ENCODE assay signal across 8 mouse cellular contexts in genomic region chr11:69661221-69661881, GRCm38 (mm10). TPM values are rescaled to one million over a fixed set of nuclear protein-coding genes. Genes with fewer than 3 reads are reported as not detected.
DNase-seq lines count a peak whose midpoint lies in the region; ATAC-seq and TF ChIP-seq lines count a peak whose summit lies in the region.

No protein-coding gene starts in this region.

- H3K9me3 ChIP-seq in forebrain, embryonic 10.5 days: no peaks in the 10 kb centered on the region
- no peaks in the 10 kb centered on the region for H3K9me3 ChIP-seq in neural tube, embryonic 14.5 days (ENCODE audit: control insufficient read depth, low read length)

- no peaks in the 10 kb centered on the region for H3K27me3 ChIP-seq in C2C12 (ENCODE audit: control insufficient read depth, insufficient read depth, insufficient read length)
- H3K27me3 ChIP-seq in forebrain, embryonic 10.5 days (ENCODE audit: poor library complexity, severe bottlenecking): no peaks in the 10 kb centered on the region
- H3K27me3 ChIP-seq in neural tube, embryonic 14.5 days (ENCODE audit: control insufficient read depth, insufficient read depth, low read length): no peaks in the 10 kb centered on the region

- TF ChIP-seq CTCF in C2C12 (IDR thresholded peaks at IDR 0.05; ENCODE audit: control insufficient read depth, insufficient read depth, insufficient read length): no peak

- peaks cover 26% of the 10 kb centered on the region for H3K79me2 ChIP-seq in C2C12 (ENCODE audit: control insufficient read depth, insufficient read depth)

- H3K36me3 ChIP-seq in C2C12 (ENCODE audit: control insufficient read depth, insufficient read depth): peaks cover 51% of the 10 kb centered on the region
- H3K36me3 ChIP-seq in forebrain, embryonic 10.5 days (replicated peaks): peaks cover 75% of the 10 kb centered on the region
- peaks cover 42% of the 10 kb centered on the region for H3K36me3 ChIP-seq in neural tube, embryonic 14.5 days (ENCODE audit: control insufficient read depth, insufficient read depth, low read length)

- H3K79me3 ChIP-seq in C2C12 (ENCODE audit: low read depth): peaks cover 13% of the 10 kb centered on the region

- H3K4me3 ChIP-seq in C2C12 (ENCODE audit: insufficient read depth, poor library complexity, severe bottlenecking): peak overlapping the region; percentile 43
- peak overlapping the region; percentile 66 for H3K4me3 ChIP-seq in forebrain, embryonic 10.5 days
- peak overlapping the region; percentile 45 for H3K4me3 ChIP-seq in neural tube, embryonic 14.5 days (ENCODE audit: low read depth, low read length)

- peak; percentile 57 for DNase-seq in cerebellum, adult 9-11 months
- DNase-seq in cerebellum, postnatal 4 days (ENCODE audit: low spot score in 2 of 2): no peak
- no peak for DNase-seq in forebrain, embryonic 10.5 days (ENCODE audit: extremely low spot score, low spot score)
- peak; percentile 41 for DNase-seq in kidney, postnatal 10 days
- DNase-seq in layer of hippocampus, postnatal 14 days (ENCODE audit: low spot score in 2 of 2): no peak
- DNase-seq in gastrocnemius, postnatal 10 days: no peak

- H3K4me1 ChIP-seq in forebrain, embryonic 10.5 days: peaks cover 41% of the 10 kb centered on the region
- peaks cover 10% of the 10 kb centered on the region; the same call in 1 of the 2 replicates for H3K4me1 ChIP-seq in neural tube, embryonic 14.5 days (ENCODE audit: control insufficient read depth, insufficient read depth, low read length)

- H3K27ac ChIP-seq in forebrain, embryonic 10.5 days: peak overlapping the region; percentile 96
- H3K27ac ChIP-seq in neural tube, embryonic 14.5 days (ENCODE audit: low read depth, low read length): peak overlapping the region; percentile 34; the same call in 1 of the 2 replicates

- peak overlapping the region; percentile 40 for H3ac ChIP-seq in C2C12 (ENCODE audit: control insufficient read depth, insufficient read length, low read depth)

- WGBS in forebrain, embryonic 10.5 days: 86% methylated on average over 3 of the region's 3 CpGs
- 77% methylated on average over 3 of the region's 3 CpGs for WGBS in neural tube, embryonic 14.5 days

- H3K4me2 ChIP-seq in neural tube, embryonic 14.5 days (ENCODE audit: low read depth, low read length): peak overlapping the region; percentile 56

- ATAC-seq in neural tube, embryonic 14.5 days (ENCODE audit: low read depth): no peak

- peak overlapping the region; percentile 51 for H3K9ac ChIP-seq in neural tube, embryonic 14.5 days (replicated peaks; ENCODE audit: low read depth, low read length)

TF ChIP-seq in C2C12, 6 proteins besides CTCF, POLR2A, EP300 and RAD21:
- TF ChIP-seq USF1 (IDR thresholded peaks at IDR 0.05; ENCODE audit: low read depth) (no peak), MAX (IDR thresholded peaks at IDR 0.05) (no peak), MYOD1 (IDR thresholded peaks at IDR 0.05; ENCODE audit: control insufficient read depth, insufficient read length, low read depth) (no peak), CEBPB (IDR thresholded peaks at IDR 0.05; ENCODE audit: low read depth) (no peak), MYOG (IDR thresholded peaks at IDR 0.05; ENCODE audit: control insufficient read depth, extremely low read depth, insufficient read length) (no peak), FOSL1 (IDR thresholded peaks at IDR 0.05; ENCODE audit: insufficient read depth, low read length, poor library complexity, severe bottlenecking) (no peak)

RNA-seq across cellular contexts. Expression of gene Mpdu1, which starts 1.1 kb away (rescaled TPM):
- 95.8 TPM for polyA plus RNA-seq in C2C12 (2012; fragmentation: generic; extraction: Trizol)
- 81.8 and 82.9 TPM in 2 replicates for polyA plus RNA-seq in forebrain, embryonic 10.5 days (2016; fragmentation: Nextera tagmentation; extraction: Ambion mirVana)
- polyA plus RNA-seq in neural tube, embryonic 14.5 days (2014; fragmentation: Nextera tagmentation; extraction: Ambion mirVana): 40.7 and 63.4 TPM in 2 replicates
- total RNA-seq in layer of hippocampus, postnatal 14 days (2021): 10 to 100 TPM; 73.3 to 82.4 TPM
- 10 to 100 TPM; 21.1 to 21.3 TPM for total RNA-seq in gastrocnemius, postnatal 10 days (2021)

RNA-seq across cellular contexts. Expression of gene Cd68, which starts 4.6 kb away (rescaled TPM):
- 1.5 TPM for polyA plus RNA-seq in C2C12 (2012; fragmentation: generic; extraction: Trizol)
- polyA plus RNA-seq in forebrain, embryonic 10.5 days (2016; fragmentation: Nextera tagmentation; extraction: Ambion mirVana): 5.5 and 5.8 TPM in 2 replicates
- 3.7 and 11.2 TPM in 2 replicates for polyA plus RNA-seq in neural tube, embryonic 14.5 days (2014; fragmentation: Nextera tagmentation; extraction: Ambion mirVana)
- 10 to 100 TPM; 13.1 to 18.5 TPM for total RNA-seq in layer of hippocampus, postnatal 14 days (2021)
- 10 to 100 TPM in 1 of 2 experiments, 1 to 10 TPM in 1; 6.1 to 14.1 TPM for total RNA-seq in gastrocnemius, postnatal 10 days (2021)

RNA-seq across cellular contexts. Expression of gene Sox15, which starts 6.2 kb away (rescaled TPM):
- 0.08 TPM for polyA plus RNA-seq in C2C12 (2012; fragmentation: generic; extraction: Trizol)
- not detected in 2 replicates for polyA plus RNA-seq in forebrain, embryonic 10.5 days (2016; fragmentation: Nextera tagmentation; extraction: Ambion mirVana)
- not detected in 2 replicates for polyA plus RNA-seq in neural tube, embryonic 14.5 days (2014; fragmentation: Nextera tagmentation; extraction: Ambion mirVana)
- total RNA-seq in layer of hippocampus, postnatal 14 days (2021): under 1 TPM in 1 of 2 experiments, not detected in 1; 0.48 TPM
- total RNA-seq in gastrocnemius, postnatal 10 days (2021): under 1 TPM in 1 of 2 experiments, not detected in 1; 0.32 TPM

RNA-seq across cellular contexts. Expression of gene Eif4a1, which starts 10.9 kb away (rescaled TPM):
- 1,304 TPM for polyA plus RNA-seq in C2C12 (2012; fragmentation: generic; extraction: Trizol)
- polyA plus RNA-seq in forebrain, embryonic 10.5 days (2016; fragmentation: Nextera tagmentation; extraction: Ambion mirVana): 725 and 747 TPM in 2 replicates
- 503 and 643 TPM in 2 replicates for polyA plus RNA-seq in neural tube, embryonic 14.5 days (2014; fragmentation: Nextera tagmentation; extraction: Ambion mirVana)
- total RNA-seq in layer of hippocampus, postnatal 14 days (2021): 100 to 1,000 TPM; 409 to 418 TPM
- total RNA-seq in gastrocnemius, postnatal 10 days (2021): 100 to 1,000 TPM; 216 to 234 TPM

RNA-seq across cellular contexts. Expression of gene Senp3, which starts 20.5 kb away (rescaled TPM):
- 89.0 TPM for polyA plus RNA-seq in C2C12 (2012; fragmentation: generic; extraction: Trizol)
- 127 and 128 TPM in 2 replicates for polyA plus RNA-seq in forebrain, embryonic 10.5 days (2016; fragmentation: Nextera tagmentation; extraction: Ambion mirVana)
- 104 and 116 TPM in 2 replicates for polyA plus RNA-seq in neural tube, embryonic 14.5 days (2014; fragmentation: Nextera tagmentation; extraction: Ambion mirVana)
- 10 to 100 TPM; 84.3 to 88.5 TPM for total RNA-seq in layer of hippocampus, postnatal 14 days (2021)
- total RNA-seq in gastrocnemius, postnatal 10 days (2021): 10 to 100 TPM; 29.5 to 36.0 TPM

Comparison
In these comparisons a context has a peak if more than half of its experiments do, and no peak if none do; other contexts are left out.
1. DNase-seq: peak in cerebellum, adult 9-11 months (single experiment) and kidney, postnatal 10 days (single experiment); none in cerebellum, postnatal 4 days (0 of 2), forebrain, embryonic 10.5 days (single experiment), layer of hippocampus, postnatal 14 days (0 of 2) and gastrocnemius, postnatal 10 days (single experiment).
2. Peak in every context shown above with its lines, with median percentiles within 50 percentile points of each other: H3K4me3 ChIP-seq.